Mouse (Mus musculus): ENCODE measurements at regions not wholly inside any gene's neighbourhood (a gene's known extent, or its start where the extent isn't known, plus 50 kb on each side); places are given as distances from the start of the nearest gene placed in this dataset.

- TF ChIP-seq EP300 (IDR thresholded peaks at IDR 0.05; ENCODE audit: low read depth in 1 of 2, low read length in 2 of 2), result no peak
- no peak for TF ChIP-seq POLR2AphosphoS5 (IDR thresholded peaks at IDR 0.05; ENCODE audit: borderline replicate concordance, low read depth, low read length)
- TF ChIP-seq TAL1 (IDR thresholded peaks at IDR 0.05; ENCODE audit: low read length), result no peak
- TF ChIP-seq GATA1 (IDR thresholded peaks at IDR 0.05; ENCODE audit: low read depth, low read length), result no peak
- TF ChIP-seq MYB (IDR thresholded peaks at IDR 0.05; ENCODE audit: low read depth, low read length), result no peak
- no peak for TF ChIP-seq MAZ (IDR thresholded peaks at IDR 0.05; ENCODE audit: low read depth, low read length)
- no peak for TF ChIP-seq RCOR1 (IDR thresholded peaks at IDR 0.05; ENCODE audit: low read depth, low read length)
- TF ChIP-seq MAFK (IDR thresholded peaks at IDR 0.05; ENCODE audit: borderline replicate concordance, low read depth, low read length), result no peak
These were observed 430.3 kb downstream of the Nsun3 start for GRCm38 (mm10) chr16:62356349-62356748.
